ENCODE assay signal across 29 mouse cellular contexts in genomic region chr6:137545341-137545740, GRCm38 (mm10).
DNase-seq lines count a peak whose midpoint lies in the region; ATAC-seq and TF ChIP-seq lines count a peak whose summit lies in the region.
"Had no signal": no experiment of that assay in that cellular context is flagged by ENCODE, and none has a peak within 500 bp of the region (broad histone marks: within the 10 kb centered on the region; RNA-seq: fewer than 3 reads in every experiment).

No protein-coding gene starts in this region.

- no peaks in the 10 kb centered on the region for H3K27me3 ChIP-seq in hindbrain, postnatal 0 days (ENCODE audit: insufficient read depth, low read length)
- H3K27me3 ChIP-seq in hindbrain, embryonic 12.5 days, result no peaks in the 10 kb centered on the region
- H3K27me3 ChIP-seq in midbrain, embryonic 11.5 days (ENCODE audit: control insufficient read depth, insufficient read depth, low read length), result no peaks in the 10 kb centered on the region
- no peaks in the 10 kb centered on the region for H3K27me3 ChIP-seq in midbrain, embryonic 14.5 days (ENCODE audit: control insufficient read depth, insufficient read depth, low read length)
- H3K27me3 ChIP-seq: embryonic facial prominence, embryonic 13.5 days; forebrain, embryonic 15.5 days; heart, embryonic 13.5 days; hindbrain, embryonic 15.5 days; Patski had no signal

- no peak overlapping the region for H3K9ac ChIP-seq in hindbrain, postnatal 0 days (replicated peaks; ENCODE audit: low read length)
- H3K9ac ChIP-seq in hindbrain, embryonic 12.5 days, result no peak overlapping the region
- no peak overlapping the region for H3K9ac ChIP-seq in midbrain, embryonic 11.5 days (ENCODE audit: low read length)
- H3K9ac ChIP-seq in midbrain, embryonic 14.5 days (replicated peaks; ENCODE audit: low read length), result no peak overlapping the region
- H3K9ac ChIP-seq: embryonic facial prominence, embryonic 13.5 days; forebrain, embryonic 12.5 days; forebrain, embryonic 15.5 days; heart, embryonic 13.5 days; hindbrain, embryonic 15.5 days had no signal

- no peaks in the 10 kb centered on the region for H3K9me3 ChIP-seq in hindbrain, postnatal 0 days (ENCODE audit: low read length)
- H3K9me3 ChIP-seq in hindbrain, embryonic 12.5 days (replicated peaks), result no peaks in the 10 kb centered on the region
- peaks cover 3% of the 10 kb centered on the region; the same call in 1 of the 2 replicates for H3K9me3 ChIP-seq in midbrain, embryonic 11.5 days (ENCODE audit: control insufficient read depth, low read length)
- no peaks in the 10 kb centered on the region for H3K9me3 ChIP-seq in midbrain, embryonic 14.5 days (ENCODE audit: control insufficient read depth, low read length)
- H3K9me3 ChIP-seq: embryonic facial prominence, embryonic 10.5 days; embryonic facial prominence, embryonic 13.5 days; forebrain, embryonic 12.5 days; forebrain, embryonic 15.5 days; hindbrain, embryonic 15.5 days had no signal

- peak overlapping the region; percentile 8; the same call in 1 of the 2 replicates for H3K27ac ChIP-seq in hindbrain, postnatal 0 days
- H3K27ac ChIP-seq in hindbrain, embryonic 12.5 days, result no peak overlapping the region
- no peak overlapping the region for H3K27ac ChIP-seq in midbrain, embryonic 11.5 days (ENCODE audit: low read depth, low read length)
- no peak overlapping the region for H3K27ac ChIP-seq in midbrain, embryonic 14.5 days (replicated peaks; ENCODE audit: low read depth, low read length)
- H3K27ac ChIP-seq: embryonic facial prominence, embryonic 10.5 days; embryonic facial prominence, embryonic 13.5 days; forebrain, embryonic 12.5 days; forebrain, embryonic 15.5 days; heart, embryonic 10.5 days; heart, embryonic 13.5 days; hindbrain, embryonic 15.5 days had no signal

- no peak for TF ChIP-seq CTCF in hindbrain, postnatal 0 days (IDR thresholded peaks at IDR 0.05; ENCODE audit: low read depth)

- H3K36me3 ChIP-seq in hindbrain, postnatal 0 days (ENCODE audit: insufficient read depth, low read length), result no peaks in the 10 kb centered on the region
- H3K36me3 ChIP-seq in hindbrain, embryonic 12.5 days, result no peaks in the 10 kb centered on the region
- H3K36me3 ChIP-seq in midbrain, embryonic 11.5 days (ENCODE audit: control insufficient read depth, insufficient read depth, low read length), result no peaks in the 10 kb centered on the region
- no peaks in the 10 kb centered on the region for H3K36me3 ChIP-seq in midbrain, embryonic 14.5 days (ENCODE audit: control insufficient read depth, insufficient read depth, low read length)
- H3K36me3 ChIP-seq: embryonic facial prominence, embryonic 10.5 days; embryonic facial prominence, embryonic 13.5 days; forebrain, embryonic 12.5 days; forebrain, embryonic 15.5 days; heart, embryonic 13.5 days; hindbrain, embryonic 15.5 days had no signal

- WGBS in hindbrain, postnatal 0 days, result 76% methylated on average over 3 of the region's 3 CpGs
- WGBS in hindbrain, embryonic 12.5 days, result 79% methylated on average over 3 of the region's 3 CpGs
- WGBS in midbrain, embryonic 11.5 days, result 89% methylated on average over 3 of the region's 3 CpGs
- 83% methylated on average over 3 of the region's 3 CpGs for WGBS in midbrain, embryonic 14.5 days

- no peak overlapping the region for H3K4me2 ChIP-seq in hindbrain, postnatal 0 days (ENCODE audit: low read depth, low read length)
- H3K4me2 ChIP-seq in hindbrain, embryonic 12.5 days (replicated peaks), result no peak overlapping the region
- no peak overlapping the region for H3K4me2 ChIP-seq in midbrain, embryonic 11.5 days
- H3K4me2 ChIP-seq in midbrain, embryonic 14.5 days (ENCODE audit: low read length), result no peak overlapping the region
- H3K4me2 ChIP-seq: embryonic facial prominence, embryonic 13.5 days; forebrain, embryonic 12.5 days; forebrain, embryonic 15.5 days; heart, embryonic 13.5 days; hindbrain, embryonic 15.5 days had no signal

- ATAC-seq in hindbrain, postnatal 0 days, result no peak
- no peak for ATAC-seq in hindbrain, embryonic 12.5 days (ENCODE audit: low FRiP score)
- ATAC-seq in midbrain, embryonic 11.5 days (ENCODE audit: low FRiP score), result no peak
- no peak for ATAC-seq in midbrain, embryonic 14.5 days (ENCODE audit: low FRiP score, low TSS enrichment)
- ATAC-seq in granulocyte monocyte progenitor cell, adult 5-6 weeks (replicated peaks; ENCODE audit: poor library complexity, severe bottlenecking), result peak; percentile 15
- ATAC-seq: CD4-positive, CD25-positive, alpha-beta regulatory T cell, adult 4 months; forebrain, embryonic 15.5 days; intestine, embryonic 16.5 days; Patski had no signal

- peaks cover 6% of the 10 kb centered on the region; the same call in 1 of the 2 replicates for H3K4me1 ChIP-seq in hindbrain, postnatal 0 days (ENCODE audit: insufficient read depth, low read length)
- H3K4me1 ChIP-seq in hindbrain, embryonic 12.5 days, result peaks cover 23% of the 10 kb centered on the region
- H3K4me1 ChIP-seq in midbrain, embryonic 11.5 days (ENCODE audit: control insufficient read depth, insufficient read depth, low read length), result peaks cover 22% of the 10 kb centered on the region
- peaks cover 17% of the 10 kb centered on the region; the same call in 1 of the 2 replicates for H3K4me1 ChIP-seq in midbrain, embryonic 14.5 days (ENCODE audit: control insufficient read depth, insufficient read depth, low read length)

- no peak for DNase-seq in hindbrain, postnatal 0 days (ENCODE audit: low spot score)
- peak; percentile 61 for DNase-seq in midbrain, embryonic 11.5 days (ENCODE audit: low spot score, missing footprints)
- no peak for DNase-seq in midbrain, embryonic 14.5 days
- no peak for DNase-seq in cerebellum, adult 11 months
- DNase-seq in MN1 (ENCODE audit: low spot score), result no peak
- DNase-seq: adrenal gland, postnatal 10 days; adrenal gland, postnatal 36 days; cerebellum, adult 2 months; cerebellum, adult 9-11 months; cerebellum, postnatal 25 days; embryo, embryonic 11 days; gastrocnemius, postnatal 10 days; gastrocnemius, postnatal 36 days; heart, adult 18-20 months; heart, postnatal 14 days; heart, postnatal 4 days had no signal

- no peak overlapping the region for H3K4me3 ChIP-seq in hindbrain, postnatal 0 days (ENCODE audit: low read length)
- no peak overlapping the region for H3K4me3 ChIP-seq in hindbrain, embryonic 12.5 days
- H3K4me3 ChIP-seq in midbrain, embryonic 11.5 days (ENCODE audit: low read depth, low read length), result no peak overlapping the region
- no peak overlapping the region for H3K4me3 ChIP-seq in midbrain, embryonic 14.5 days (replicated peaks; ENCODE audit: low read depth, low read length)
- H3K4me3 ChIP-seq: embryonic facial prominence, embryonic 10.5 days; embryonic facial prominence, embryonic 13.5 days; erythroblast, embryonic 14.5 days; forebrain, embryonic 12.5 days; forebrain, embryonic 15.5 days; heart, embryonic 10.5 days; heart, embryonic 13.5 days; hindbrain, embryonic 15.5 days had no signal
